Mouse (Mus musculus) heart, embryonic 10.5 days (tissue): ENCODE data around the gene Cd2. TPM values are rescaled to one million over a fixed set of nuclear protein-coding genes. Genes with fewer than 3 reads are reported as not detected.

Experiments
- DNase-seq: peaks from one replicate; pipeline ENCODE4 v3.0.0-alpha.2; 2017; ENCODE audit warnings: low spot score
- H3K27ac ChIP-seq: fragments of 300-500 bp; sonication (generic); 2 replicates; pipeline ENCODE4 v1.5.1; 2016; ENCODE audit warnings: mild to moderate bottlenecking
- H3K27me3 ChIP-seq: fragments of 300-500 bp; sonication (generic); 2 replicates; pipeline ENCODE4 v1.6.1; 2016; ENCODE audit warnings: mild to moderate bottlenecking; ENCODE audit not compliant: poor library complexity, insufficient read depth, severe bottlenecking
- H3K36me3 ChIP-seq: fragments of 300-500 bp; sonication (generic); 2 replicates; pipeline ENCODE4 v1.6.1; 2016; ENCODE audit warnings: mild to moderate bottlenecking, moderate library complexity
- H3K4me1 ChIP-seq: fragments of 300-500 bp; sonication (generic); 2 replicates; pipeline ENCODE4 v1.6.1; 2016; ENCODE audit warnings: mild to moderate bottlenecking
- H3K4me3 ChIP-seq: fragments of 300-500 bp; sonication (generic); 2 replicates; pipeline ENCODE4 v1.5.1; 2016; ENCODE audit warnings: mild to moderate bottlenecking, moderate library complexity
- H3K9me3 ChIP-seq: fragments of 300-500 bp; sonication (generic); 2 replicates; pipeline ENCODE4 v1.6.1; 2016; ENCODE audit warnings: mild to moderate bottlenecking, moderate library complexity
- WGBS: fragments of 180-500 bp; shearing (Covaris S2); methylation state at CpG from one replicate; pipeline ENCODE4 v1.1.7; 2016; 5-methylcytosine and 5-hydroxymethylcytosine counted together
- polyA plus RNA-seq: library from polyadenylated mRNA; unstranded; fragments of >200 nt; fragmentation: Nextera tagmentation; extraction: Ambion mirVana; gene quantifications from 2 replicates; pipeline ENCODE4 v1.2.1, GENCODE M21; 2016

Gene Cd2
- polyA plus RNA-seq, 1 experiment from 2014 or later, result 0.38 TPM

GRCm38 (mm10) chr3:101230201-101230600 is 57.5 kb downstream of the Cd2 start:
- H3K4me3 ChIP-seq, result no peak overlapping the region
- no peak for DNase-seq
- H3K9me3 ChIP-seq, result no peaks in the 10 kb centered on the region
- no peak overlapping the region for H3K27ac ChIP-seq
- peaks cover 3% of the 10 kb centered on the region; the same call in 1 of the 2 replicates for H3K4me1 ChIP-seq
- WGBS, result 81% methylated on average over 9 of the region's 9 CpGs
- H3K27me3 ChIP-seq, result no peaks in the 10 kb centered on the region
- H3K36me3 ChIP-seq, result no peaks in the 10 kb centered on the region

- WGBS, result 40% methylated on average over 5 of the region's 5 CpGs
- no peak for DNase-seq
- Histone ChIP-seq H3K4me1 (peaks cover 3% of the 10 kb centered on the region; the same call in 1 of the 2 replicates), H3K4me3 (no peak overlapping the region), H3K27ac (no peak overlapping the region), H3K27me3 (no peaks in the 10 kb centered on the region), H3K36me3 (no peaks in the 10 kb centered on the region), H3K9me3 (no peaks in the 10 kb centered on the region)
These were observed 58.2 kb downstream of the Cd2 start for GRCm38 (mm10) chr3:101229551-101229930.

- no peak overlapping the region for H3K27ac ChIP-seq
- H3K4me3 ChIP-seq, result no peak overlapping the region
- WGBS, result 73% methylated on average over 13 of the region's 13 CpGs
- no peaks in the 10 kb centered on the region for H3K27me3 ChIP-seq
- H3K9me3 ChIP-seq, result no peaks in the 10 kb centered on the region
- H3K36me3 ChIP-seq, result no peaks in the 10 kb centered on the region
- no peak for DNase-seq
- H3K4me1 ChIP-seq, result peaks cover 3% of the 10 kb centered on the region; the same call in 1 of the 2 replicates
These were observed 58.7 kb downstream of the Cd2 start for GRCm38 (mm10) chr3:101228868-101229550.

- no peak overlapping the region for H3K4me3 ChIP-seq
- DNase-seq, result no peak
- H3K27me3 ChIP-seq, result no peaks in the 10 kb centered on the region
- WGBS, result 80% methylated on average over 5 of the region's 5 CpGs
- H3K9me3 ChIP-seq, result no peaks in the 10 kb centered on the region
- peaks cover 3% of the 10 kb centered on the region; the same call in 1 of the 2 replicates for H3K4me1 ChIP-seq
- no peak overlapping the region for H3K27ac ChIP-seq
- no peaks in the 10 kb centered on the region for H3K36me3 ChIP-seq
These were observed 59.7 kb downstream of the Cd2 start for GRCm38 (mm10) chr3:101228066-101228465.

Other genes starting within 250 kb of the Cd2 start
- 4.8 and 5.6 TPM in 2 replicates for gene Ptgfrn, start 177.7 kb downstream of the Cd2 start, polyA plus RNA-seq
- 41.9 and 45.9 TPM in 2 replicates for gene Igsf3, start 89.1 kb upstream of the Cd2 start, polyA plus RNA-seq